Mouse (Mus musculus) adrenal gland, adult 2 months (tissue): ENCODE results near the gene 1700025G04Rik. TPM values are rescaled to one million over a fixed set of nuclear protein-coding genes. Genes with fewer than 3 reads are reported as not detected.
"Not testable (repeated sequence)": the region's sequence is repeated elsewhere in the genome, so short reads cannot be mapped to it uniquely, and the experiment has no call there.

Experiments
- DNase-seq: peaks from one replicate; pipeline ENCODE4 v3.0.0; 2021
- polyA plus RNA-seq: library from polyadenylated mRNA; depleted of rRNA; stranded (reverse); fragments of >200 nt; gene quantifications from 2 replicates; pipeline ENCODE4 v1.2.3, GENCODE M21; 2012
- total RNA-seq, 2 experiments: library from RNA; stranded (reverse); gene quantifications; 2 replicates each; pipeline ENCODE4 v1.2.3; 2021

The 1700025G04Rik gene
- total and polyA plus RNA-seq, 3 experiments = 3.0 to 66.1 (median 53.7) TPM

GRCm38 (mm10) chr1:151849993-151850608 is 239.8 kb downstream of the 1700025G04Rik start:
- DNase-seq = no peak

GRCm38 (mm10) chr1:151848286-151848685 is 241.6 kb downstream of the 1700025G04Rik start:
- DNase-seq = no peak

DNA sequence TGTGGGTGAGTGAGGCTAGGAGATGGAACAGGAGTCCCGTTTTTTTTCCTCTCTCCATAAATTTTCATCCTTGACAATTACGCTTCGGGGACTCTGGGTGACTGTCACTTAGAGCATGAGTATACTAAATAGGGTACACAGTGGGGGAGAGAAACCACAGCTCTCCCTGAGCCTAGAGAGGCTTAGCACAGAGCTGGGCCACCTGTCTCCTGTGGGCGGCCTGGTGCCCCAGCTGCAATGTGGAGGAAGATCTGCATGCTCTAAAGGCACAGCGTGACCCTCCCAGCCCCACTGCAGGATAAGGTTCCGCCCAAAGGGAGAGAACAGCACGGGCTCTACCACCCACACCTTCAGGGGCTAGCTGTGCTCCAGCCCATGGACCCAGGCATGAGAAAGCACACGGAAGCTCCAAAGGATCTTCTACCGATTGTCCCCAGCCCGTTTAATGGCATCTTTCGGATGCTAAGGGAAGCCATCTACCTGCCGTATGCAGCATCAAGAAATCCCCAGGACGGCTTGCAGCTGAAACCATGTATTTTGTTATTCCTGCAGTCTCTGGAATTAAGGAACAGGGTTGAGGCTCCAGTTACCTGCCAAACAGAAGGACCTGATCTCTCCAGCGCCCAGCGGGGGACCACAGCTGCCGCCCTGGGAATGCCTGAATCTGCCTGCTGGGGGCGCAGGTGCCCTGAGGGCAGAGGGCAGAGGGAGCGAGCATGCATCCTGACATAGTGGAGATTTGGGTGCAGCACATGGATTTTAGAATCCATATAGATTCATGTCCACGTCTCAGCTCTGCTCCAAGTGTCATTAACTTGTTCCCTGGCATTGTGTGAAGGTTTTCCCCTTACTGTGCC is 243.8 kb downstream of the 1700025G04Rik start:
- DNase-seq = no peak

DNA sequence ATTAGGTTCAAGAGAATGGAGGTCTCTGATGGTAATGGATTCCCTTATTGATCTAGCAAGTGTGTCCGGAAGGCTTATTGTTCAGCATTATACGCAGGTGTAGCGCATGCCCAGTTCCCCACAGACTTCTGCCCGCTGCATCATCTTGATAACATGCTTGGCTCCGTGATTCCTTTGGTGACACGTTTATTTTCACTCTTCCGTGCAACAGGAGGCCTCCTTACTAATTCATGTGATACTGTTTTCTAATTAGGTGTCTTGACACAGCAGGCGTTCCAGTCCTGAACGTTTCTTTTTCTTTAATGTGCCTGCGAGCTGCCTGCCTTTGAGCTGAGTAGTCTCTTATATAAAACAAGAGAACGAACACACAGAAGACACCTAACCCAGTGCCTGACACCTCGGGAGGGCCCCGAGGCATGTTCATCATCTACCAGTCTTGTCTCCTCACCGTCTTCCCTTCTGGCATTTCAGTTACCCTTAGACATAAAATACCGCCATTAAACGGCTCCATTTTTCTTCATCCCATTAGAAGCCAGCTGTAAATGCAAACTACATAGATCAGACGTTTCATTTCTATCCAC is 244.6 kb downstream of the 1700025G04Rik start:
- no peak for DNase-seq

DNA sequence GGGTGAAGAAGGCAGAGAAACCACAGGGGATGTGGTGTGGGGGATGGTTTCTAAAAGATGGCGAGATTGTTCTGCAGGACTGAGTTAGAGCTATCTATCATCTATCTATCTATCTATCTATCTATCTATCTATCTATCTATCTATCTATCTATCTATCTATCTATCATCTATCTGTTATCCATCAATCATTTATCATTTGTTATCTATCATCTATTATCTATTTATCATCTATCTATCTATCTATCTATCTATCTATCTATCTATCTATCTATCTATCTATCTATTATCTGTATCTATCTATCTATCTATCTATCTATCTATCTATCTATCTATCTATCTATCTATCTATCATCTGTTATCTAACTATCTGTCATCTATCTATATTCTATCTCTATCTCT is 249.6 kb downstream of the 1700025G04Rik start:
- not testable (repeated sequence) for DNase-seq

DNA sequence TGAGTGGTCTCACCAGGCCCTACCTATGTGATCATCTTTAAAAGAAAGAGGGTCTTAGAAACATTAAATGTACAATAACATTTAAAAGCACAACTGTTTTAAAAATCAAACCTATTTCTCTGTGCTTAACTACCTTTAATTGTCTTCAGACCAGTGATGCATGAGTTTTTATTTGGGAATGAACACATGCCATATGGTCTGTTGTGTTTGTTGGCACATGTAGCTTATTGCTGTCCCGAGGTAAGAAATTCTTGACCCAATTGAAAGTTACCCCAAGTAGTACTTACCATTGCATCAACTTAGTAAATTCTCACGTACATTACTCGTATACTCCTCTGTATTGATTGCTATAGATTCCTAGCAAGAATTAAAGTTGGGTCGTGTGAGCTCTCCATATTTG is 254.7 kb downstream of the 1700025G04Rik start:
- DNase-seq = no peak

GRCm38 (mm10) chr1:151831791-151832190 is 258.1 kb downstream of the 1700025G04Rik start:
- DNase-seq = no peak

GRCm38 (mm10) chr1:151825065-151825464 is 264.9 kb downstream of the 1700025G04Rik start:
- DNase-seq = no peak

- DNase-seq = peak; percentile 63
Measured at GRCm38 (mm10) chr1:151820457-151820856, 269.5 kb downstream of the 1700025G04Rik start.

DNA sequence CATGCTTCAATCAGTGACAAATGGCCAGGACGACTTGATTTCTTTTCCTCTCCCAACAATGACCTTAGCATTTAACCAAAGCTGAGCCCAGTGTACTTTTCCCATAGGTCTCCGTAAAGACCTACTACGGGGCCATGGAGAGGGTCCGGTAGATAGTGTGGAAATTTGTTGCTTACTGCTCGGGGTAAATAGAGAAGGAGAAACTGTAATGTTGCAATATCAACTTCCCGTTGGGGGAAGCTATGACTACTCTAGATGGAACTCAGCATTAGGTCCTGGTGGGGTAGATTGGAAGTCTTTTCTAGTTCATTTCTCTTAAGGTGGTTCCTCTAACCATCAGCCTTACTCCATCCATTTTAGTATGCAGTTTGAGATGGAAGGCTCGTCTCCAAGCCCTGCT is 270.7 kb downstream of the 1700025G04Rik start:
- no peak for DNase-seq

DNA sequence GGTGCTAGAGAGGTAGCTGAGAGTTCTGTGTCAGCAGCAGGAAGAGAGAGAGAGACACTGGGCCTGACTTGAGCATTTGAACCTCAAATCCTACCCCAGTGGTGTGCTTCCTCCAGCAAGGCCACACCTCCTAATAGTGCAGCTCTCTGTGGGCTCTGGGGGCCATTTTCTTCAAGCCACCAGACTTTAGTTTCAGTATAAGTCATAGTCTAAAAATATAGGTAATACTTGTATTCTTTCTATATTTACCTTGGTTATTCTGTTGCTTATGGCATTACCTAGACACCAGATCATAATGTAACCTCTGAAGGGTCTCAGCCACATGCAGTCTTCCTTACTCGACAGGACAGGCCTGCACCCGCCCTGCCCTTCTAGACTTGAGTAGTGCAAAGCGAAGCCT is 273.9 kb downstream of the 1700025G04Rik start:
- DNase-seq = no peak

GRCm38 (mm10) chr1:151812004-151812712 is 277.8 kb downstream of the 1700025G04Rik start:
- no peak for DNase-seq

- no peak for DNase-seq
Measured at GRCm38 (mm10) chr1:151811456-151811855, 278.5 kb downstream of the 1700025G04Rik start.

DNA sequence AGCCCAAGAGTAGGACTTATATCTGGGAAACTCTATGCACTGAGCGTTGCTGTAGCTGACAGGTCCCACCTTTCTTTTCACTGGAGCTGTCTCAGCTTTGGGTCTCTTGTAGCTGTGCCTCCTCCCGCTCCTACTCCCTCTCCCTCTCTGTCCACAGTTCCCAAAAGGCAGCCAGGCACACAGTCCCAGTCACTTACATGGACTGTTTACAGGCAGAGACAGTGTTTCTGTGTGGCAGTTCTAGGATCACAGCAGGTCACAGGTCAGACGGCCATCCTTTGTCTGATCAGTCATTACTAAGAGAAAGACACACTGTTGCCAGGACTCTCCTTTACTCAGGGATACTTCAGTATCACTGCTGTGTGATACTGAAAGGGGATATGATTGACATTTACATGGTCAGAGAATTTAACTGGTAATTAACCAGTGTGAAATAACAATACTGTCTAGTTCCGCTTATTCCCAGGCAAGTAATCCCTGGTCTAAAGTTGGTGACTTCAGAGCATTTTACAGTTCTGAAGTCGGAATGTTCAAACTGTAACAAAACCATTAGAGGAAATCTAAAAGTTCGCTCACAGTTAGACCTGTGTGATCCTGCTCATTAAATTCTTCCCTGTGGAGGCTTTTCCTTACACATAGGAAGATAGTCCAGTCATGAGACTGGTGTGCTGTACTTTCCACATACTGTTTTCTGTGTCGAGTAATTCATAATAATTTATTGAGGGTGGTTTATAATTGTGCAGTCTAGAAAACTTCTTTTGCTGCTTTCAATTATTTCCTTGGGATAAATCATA is 279.1 kb downstream of the 1700025G04Rik start:
- no peak for DNase-seq

GRCm38 (mm10) chr1:151807286-151807685 is 282.6 kb downstream of the 1700025G04Rik start:
- no peak for DNase-seq

- DNase-seq = not testable (repeated sequence)
Measured at GRCm38 (mm10) chr1:151802795-151803194, 287.1 kb downstream of the 1700025G04Rik start.
